Mouse (Mus musculus) layer of hippocampus, adult 11-12 months (tissue): ENCODE data around the gene 1700001L19Rik.

Experiments
- DNase-seq: peaks from one replicate; pipeline ENCODE4 v3.0.0; 2022; ENCODE audit warnings: low spot score

Gene 1700001L19Rik

GRCm38 (mm10) chr13:68607652-68608405 is 10.6 kb downstream of the 1700001L19Rik start:
- DNase-seq, result no peak

- no peak for DNase-seq
Observed at GRCm38 (mm10) chr13:68622792-68623191, 25.6 kb downstream of the 1700001L19Rik start.

GRCm38 (mm10) chr13:68627041-68627440 is 29.8 kb downstream of the 1700001L19Rik start:
- no peak for DNase-seq

- no peak for DNase-seq
Observed at GRCm38 (mm10) chr13:68642786-68643185, 45.6 kb downstream of the 1700001L19Rik start.
